Mouse (Mus musculus) c-Kit-negative CD71-positive TER-119-positive erythroid progenitor cells, embryonic 14.5 days (primary cell): ENCODE measurements around the gene A730049H05Rik.

Source experiments
- DNase-seq: peaks from one replicate; pipeline ENCODE4 v3.0.0-alpha.2; 2013; ENCODE audit warnings: low read depth, low spot score

The A730049H05Rik gene

DNA sequence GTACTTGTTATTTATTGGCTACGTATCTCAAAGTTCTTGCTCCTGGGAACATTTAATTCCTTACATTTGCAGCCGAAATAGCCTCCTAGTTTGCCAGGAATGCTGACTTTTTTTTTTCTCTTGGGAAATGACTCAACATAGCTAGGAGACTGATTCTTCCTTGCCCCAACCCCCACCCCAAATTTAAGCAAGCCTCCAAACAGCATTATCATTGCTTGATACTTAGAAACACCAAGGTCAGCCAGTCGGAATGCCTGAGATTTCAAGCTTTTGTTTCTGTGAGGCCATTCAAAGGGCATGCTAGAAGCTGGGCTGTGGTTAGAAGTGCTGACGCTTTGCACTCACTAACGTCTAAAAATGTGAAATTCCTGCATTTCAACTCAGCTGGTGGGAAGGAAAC lies 11.1 kb downstream of the A730049H05Rik start:
- no peak for DNase-seq

DNA sequence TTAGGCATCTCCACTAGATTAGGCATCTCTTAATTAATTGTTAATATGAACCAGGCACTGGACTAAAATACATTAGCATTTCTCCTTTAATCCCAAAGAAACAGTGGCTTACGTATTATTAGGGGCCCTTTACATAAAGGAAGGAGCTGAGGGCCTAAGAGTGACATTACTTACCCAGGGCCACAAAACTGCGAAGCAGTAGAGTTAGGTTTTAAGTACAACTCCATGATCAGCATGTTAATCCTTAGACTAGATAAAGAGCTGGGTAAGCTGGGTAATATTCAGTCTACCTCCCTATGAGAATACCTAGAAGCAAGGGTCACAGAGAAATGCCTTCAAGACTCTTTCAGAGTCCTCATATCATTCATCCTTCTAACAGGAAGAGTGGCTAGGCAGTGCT lies 12.9 kb downstream of the A730049H05Rik start:
- DNase-seq, result no peak

DNA sequence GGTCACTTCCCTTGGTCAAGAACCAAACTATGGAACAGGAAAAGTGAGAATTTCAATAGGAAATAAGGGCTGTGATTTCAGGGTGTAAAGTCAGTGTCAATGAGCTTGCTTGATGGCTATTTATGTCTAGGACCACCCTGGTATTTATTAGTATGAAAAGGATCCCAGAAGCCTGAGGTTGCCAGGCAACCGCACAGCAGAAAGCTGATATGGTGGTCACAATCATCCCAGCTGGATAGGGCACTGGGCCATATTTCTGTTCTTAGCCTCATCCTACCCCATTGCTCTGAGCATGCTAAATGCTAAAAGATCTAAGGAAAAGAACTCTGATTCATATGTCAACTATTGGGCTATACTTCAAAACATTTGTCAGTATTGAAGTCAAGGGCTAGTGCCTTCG lies 14.8 kb downstream of the A730049H05Rik start:
- no peak for DNase-seq

DNA sequence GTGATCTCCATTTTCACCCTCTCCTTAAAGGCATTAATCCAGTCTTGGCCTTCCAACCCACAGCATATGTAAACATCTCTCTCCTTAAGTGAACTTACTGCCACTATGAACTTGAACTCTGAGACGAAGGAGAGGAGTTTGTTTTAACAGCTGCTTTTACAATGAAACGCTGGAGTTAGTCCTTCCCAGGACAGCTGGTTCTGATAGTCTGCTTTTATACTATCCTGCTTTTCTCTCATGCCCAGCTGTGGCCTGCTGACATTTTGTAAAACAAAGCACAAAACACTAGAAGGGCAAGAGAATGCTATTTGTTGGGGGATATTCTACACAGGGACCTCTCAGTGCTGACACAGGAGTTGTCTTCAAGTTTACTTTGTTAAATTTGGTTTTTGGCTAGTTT lies 25.7 kb downstream of the A730049H05Rik start:
- DNase-seq, result no peak

DNA sequence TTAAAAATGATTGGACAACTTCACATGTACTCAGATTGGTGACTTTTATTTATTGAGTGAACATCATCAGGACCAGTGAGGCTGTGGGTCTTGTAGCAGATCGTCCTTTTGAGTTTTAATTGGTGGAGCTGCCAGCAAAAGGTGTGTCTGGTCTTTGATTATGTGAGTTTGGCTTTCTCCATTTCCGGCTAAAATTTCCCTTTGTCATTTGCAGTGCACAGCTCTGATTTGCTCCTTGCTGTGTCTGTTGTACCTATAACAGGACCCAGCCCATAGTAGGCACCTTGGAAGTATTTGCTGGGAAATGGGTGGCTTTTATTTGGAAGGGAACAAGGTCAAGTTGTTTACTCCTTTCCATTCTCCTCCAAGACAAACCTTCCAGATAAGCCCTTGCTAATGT lies 27.2 kb downstream of the A730049H05Rik start:
- DNase-seq, result no peak

DNA sequence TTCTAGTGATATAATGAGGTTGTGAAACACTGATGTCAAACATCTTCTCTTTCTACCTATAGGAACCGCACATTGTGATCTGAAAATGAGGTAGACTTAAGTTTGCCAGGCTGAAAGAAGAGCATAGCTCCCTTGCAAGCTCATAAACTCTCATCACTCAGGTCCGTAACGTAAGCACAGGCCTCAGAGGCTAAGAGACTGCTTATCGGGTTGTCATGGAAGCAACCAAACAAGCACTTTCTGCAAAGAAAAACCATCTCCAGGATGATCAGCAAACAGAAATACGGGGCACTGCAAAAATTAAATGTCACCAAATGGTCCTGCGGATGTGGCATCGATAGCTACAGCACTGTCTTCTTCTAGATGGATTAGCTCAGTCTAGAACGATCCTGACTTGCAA lies 29.6 kb downstream of the A730049H05Rik start:
- no peak for DNase-seq

DNA sequence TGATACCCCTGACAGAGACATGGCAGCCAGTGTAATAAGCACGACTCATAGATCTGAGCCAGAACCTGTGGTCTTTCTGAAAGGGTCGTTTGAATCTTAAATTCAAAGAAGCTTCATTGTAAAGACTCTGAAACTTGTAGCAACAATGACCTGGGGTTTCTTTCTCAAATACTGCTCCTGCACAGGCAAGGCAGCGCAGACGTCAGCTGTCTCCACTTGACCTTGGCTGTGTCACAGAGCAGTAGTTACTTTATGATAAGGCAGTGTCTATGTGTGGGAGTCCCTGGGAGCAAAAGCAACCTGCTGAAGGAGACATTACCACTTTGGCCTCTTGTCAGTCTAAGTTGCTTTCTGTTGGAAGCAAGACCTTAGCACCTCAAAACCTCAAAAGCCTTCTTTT lies 30.3 kb downstream of the A730049H05Rik start:
- DNase-seq, result no peak

DNA sequence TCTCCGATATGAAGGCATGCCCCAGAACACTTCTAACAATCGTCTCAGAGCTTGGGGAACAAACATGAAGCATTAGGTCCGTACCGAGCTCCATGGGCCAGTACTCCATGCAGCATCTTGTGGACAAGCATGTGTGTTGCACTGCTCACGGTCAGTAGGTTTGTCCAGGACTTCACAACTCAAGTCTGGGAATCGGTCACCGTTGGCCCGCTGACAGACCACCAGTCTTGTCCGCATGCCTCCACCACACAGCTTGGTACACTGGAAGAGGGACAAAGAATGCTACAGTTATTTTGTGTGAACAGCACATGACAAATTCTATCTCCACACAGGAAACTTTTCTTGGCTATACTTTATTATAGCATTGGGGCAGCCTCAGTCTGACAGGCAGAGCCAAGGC lies 32.9 kb downstream of the A730049H05Rik start:
- no peak for DNase-seq

DNA sequence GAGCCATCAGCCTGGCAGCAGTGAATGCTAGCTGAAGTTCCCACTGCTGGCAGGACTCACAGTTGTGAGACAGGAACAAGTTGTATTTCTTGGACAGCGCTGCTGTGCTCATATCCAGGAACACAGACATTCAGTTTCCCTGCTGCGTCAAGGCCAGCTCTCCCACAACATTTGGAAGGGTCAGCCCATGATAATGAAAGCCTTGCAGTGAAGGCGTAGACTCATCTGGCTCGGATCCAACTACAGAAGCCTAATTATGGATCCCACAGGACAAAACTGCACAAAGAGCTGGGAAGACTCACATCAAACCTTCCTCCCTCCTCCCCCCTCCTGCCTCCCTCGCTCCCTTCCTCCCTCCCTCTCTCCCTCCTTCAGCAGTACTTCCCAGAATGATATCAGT lies 34.0 kb downstream of the A730049H05Rik start:
- DNase-seq, result no peak

DNA sequence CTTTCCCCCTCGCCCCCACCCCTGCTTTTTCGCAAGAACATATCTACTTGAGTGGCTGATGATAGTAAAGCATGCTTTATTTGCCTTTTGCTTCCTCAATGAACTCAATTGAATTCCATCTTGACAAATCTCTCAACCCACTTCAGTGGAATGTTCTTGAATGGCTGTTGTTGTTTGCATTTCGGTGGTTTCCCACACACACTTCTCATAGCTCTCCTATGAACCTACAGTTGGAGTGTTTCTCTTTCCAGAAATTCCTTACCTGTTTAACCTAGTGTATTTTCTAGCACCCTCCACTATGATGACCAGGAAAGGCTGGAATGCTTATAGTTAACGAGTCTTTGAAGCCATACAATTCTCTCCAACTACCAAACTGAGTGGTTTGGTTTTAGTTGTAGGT lies 38.6 kb downstream of the A730049H05Rik start:
- DNase-seq, result no peak

DNA sequence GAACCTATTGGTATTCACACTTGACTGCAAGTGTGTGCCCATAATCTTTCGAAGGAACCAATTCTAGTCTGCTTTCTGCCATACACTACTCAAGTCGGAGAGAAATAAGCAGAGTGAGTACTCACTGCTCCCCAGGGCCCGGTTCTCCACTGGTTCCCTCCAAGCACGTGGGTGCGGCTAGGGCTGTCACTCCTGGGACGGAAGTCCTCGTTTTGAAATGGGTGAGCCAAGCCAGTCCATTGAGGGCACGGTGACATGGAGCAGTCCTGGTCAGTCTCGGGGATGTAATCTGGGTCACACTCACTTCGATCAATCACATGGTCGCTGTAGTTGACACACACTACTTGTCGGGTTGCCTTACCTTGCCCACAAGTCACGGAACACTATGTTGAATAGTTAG lies 41.5 kb downstream of the A730049H05Rik start:
- no peak for DNase-seq

DNA sequence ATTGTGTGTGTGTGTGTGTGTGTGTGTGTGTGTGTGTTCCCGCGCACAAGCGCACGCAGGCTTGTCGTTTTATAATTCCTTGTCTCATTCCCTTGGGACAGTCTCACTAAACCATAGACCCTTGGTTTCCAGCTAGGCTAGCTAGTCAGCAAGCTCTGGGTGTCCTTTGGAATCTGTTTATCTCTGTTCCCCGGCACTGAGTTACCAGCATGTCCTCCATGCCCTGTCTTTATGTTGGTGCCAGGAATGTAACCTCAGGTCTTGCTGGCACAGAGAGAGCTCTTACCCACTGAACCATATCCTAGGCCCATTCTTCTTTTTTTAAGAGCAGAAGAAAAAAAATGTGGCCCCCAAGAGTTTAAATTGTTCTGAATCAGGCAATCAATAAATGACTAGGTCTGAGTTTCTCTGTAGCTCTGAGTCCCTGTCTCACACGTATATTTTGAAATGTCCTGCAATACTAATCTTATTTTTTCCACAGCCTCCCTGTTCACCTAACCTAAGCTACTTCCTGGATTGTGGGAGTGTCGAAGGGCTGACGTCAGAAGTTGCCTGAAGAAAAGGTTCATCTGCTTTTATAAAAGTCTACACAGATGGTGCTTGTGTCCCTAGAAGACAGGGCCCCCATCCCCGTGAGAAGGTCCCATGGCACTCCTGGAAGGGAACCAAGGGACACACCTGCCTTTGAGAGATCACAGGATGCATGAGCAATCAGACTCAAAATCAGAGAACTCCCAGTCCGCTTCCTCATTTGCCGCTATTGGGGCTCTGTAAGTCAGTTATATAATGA lies 42.6 kb downstream of the A730049H05Rik start:
- no peak for DNase-seq

DNA sequence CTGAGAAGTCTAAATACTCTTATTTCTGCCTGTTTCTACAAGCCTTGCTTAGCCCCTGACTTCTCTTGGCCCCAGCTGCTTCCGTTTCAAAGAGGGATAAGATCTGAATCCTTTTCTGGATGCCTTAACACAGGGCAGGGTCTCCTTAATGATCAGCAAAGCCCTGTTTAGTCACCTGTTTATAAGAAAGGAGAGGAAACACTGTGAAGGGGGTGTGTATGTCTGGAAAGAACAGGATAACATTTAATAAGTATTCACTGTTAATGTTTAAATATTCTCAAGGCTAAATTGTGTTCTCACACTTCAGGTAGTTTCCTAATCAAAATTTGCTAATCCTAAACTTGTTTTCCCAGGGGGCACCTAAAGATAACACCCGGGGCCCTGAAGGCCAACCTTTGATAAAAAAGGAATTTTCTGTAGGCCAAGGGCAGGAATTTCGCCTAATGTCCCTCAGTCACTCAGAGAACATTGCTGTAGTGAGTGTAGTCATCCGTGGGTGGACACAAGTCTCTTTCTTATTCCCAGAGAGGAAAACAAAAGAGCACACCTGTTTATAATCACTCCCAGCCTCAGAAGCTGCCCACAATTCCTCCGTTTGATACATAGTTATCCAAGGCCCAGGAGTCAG lies 44.1 kb downstream of the A730049H05Rik start:
- DNase-seq, result no peak

DNA sequence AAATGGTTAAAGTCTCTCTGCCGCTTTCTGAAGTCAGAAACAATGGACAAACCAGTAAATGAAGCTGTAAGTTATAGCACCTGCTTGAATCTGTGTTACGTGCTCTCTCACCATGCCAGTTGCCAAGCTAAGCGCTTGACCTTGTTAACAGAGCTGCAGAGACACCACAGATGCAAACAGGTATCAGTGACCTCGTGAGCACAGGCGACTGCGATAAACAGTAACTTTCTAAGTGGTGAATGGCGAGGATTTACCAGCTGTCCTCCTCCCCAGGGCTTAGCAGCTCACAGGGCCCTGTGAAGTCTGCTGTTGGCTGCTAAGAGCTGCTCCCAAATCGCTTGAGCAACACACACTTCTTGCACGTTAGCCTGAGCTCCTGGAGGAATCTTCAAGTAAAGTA lies 46.3 kb downstream of the A730049H05Rik start:
- no peak for DNase-seq

DNA sequence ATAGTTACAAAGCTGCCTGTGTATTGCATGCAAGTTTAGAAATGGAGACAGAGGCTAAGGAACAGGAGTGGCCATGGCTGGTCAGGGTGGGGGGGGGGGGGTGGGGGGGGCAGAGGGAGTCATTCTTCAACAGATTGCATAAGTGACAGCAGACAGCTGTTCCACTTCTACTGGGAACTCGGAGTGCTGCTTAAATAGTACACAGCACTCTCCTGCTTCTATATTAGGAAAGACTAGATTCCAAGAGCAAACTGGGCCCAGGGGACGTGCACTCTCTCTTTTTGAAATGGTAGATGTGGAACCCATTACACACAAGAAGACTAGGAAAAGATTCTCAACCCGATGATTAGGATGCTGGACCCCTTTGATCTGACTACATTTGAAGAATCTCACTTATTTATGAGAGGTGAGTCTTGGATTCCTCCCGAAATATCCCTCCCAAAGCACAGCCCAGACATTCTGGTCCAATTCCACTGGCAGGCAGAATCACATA lies 52.9 kb downstream of the A730049H05Rik start, which contains the start of gene Gm15737:
TSS of gene Gm15737 (plus strand) at position 269 of the 493 bp plus-strand sequence.
- DNase-seq, result no peak

DNA sequence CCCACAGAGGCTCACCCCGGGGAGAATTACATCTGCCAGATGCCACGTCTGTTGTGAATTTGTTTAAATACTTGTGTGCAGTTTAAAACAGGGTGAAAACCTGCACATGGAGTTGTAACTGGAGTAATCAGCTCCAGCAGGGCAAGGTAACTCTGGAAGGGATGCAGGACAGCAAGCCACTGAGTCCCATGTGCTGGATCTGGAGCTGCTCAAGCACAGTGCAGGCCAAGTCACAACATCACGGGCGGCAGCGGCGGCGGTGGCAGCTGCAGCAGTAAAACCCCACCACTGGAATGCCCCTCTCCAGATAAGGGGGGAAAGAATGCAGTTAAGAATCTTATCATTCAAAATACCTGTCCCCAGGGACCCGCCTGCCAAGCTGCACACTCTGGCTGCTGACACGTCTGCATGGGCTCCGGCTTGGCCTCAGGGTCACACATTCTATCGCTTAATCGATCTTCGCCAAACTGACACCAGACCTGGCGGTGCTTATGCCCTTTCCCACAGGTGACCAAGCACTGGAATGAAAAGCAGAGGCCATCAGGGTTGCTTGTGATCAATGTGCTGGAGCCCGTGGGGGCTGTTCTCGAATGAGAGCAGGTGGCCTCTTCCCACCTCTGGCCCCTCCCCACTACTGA lies 53.4 kb downstream of the A730049H05Rik start:
- DNase-seq, result no peak

DNA sequence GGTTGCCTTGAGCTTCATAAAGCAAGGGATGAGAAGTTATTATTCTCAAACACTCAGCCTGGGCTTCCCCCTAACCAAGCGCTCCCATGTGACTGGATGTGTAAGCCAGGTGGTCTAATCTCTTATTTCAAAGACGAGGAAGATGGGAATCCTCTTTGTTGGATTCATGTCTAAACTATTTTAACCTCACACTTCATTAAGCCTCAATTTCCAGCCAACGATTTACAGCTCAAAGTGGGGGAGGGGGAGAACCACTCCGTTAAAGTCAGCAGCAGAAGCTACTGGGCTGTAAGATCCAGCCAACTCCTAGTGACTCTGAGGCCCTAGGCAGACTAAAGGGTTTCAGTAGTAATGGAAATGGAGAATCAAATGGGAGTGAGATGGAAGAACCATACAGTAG lies 55.5 kb downstream of the A730049H05Rik start:
- no peak for DNase-seq

DNA sequence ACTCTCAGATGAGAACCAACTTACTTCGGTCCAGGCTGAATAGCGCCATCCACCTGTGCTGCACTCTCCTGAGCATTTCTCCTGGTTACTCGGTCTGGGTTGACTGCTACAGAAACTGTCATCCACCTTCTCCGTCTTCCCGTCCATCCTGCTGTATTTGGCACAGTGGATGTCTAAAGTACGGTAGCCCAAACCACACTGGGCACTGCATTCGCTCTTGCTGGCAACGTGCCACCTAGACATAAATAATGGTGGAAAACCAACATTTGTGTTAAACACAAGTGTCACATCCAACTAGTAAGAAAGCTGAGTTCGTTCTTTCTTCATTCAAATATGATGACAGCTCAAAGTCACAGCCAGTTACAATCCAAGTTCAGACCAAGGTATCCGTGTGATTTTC lies 56.5 kb downstream of the A730049H05Rik start:
- no peak for DNase-seq

DNA sequence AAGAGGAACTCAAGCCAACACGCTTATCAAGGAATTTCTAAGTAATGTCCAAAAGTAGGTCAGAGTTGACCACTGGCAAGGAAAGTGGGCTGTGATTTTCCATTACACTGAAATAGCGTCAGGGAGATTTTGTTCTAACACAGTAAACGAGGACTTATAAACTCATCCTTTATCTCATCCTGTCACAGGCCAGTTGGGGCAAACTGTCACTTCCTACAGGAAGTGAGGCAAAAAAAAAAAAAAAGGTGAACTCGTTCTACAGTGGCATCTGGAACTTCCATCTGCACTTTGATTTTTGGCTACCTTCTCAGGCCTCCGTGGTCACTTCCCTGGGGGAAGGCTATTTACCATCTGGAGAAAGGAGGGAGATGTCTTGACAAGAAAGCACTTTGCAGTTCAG lies 58.6 kb downstream of the A730049H05Rik start:
- no peak for DNase-seq

DNA sequence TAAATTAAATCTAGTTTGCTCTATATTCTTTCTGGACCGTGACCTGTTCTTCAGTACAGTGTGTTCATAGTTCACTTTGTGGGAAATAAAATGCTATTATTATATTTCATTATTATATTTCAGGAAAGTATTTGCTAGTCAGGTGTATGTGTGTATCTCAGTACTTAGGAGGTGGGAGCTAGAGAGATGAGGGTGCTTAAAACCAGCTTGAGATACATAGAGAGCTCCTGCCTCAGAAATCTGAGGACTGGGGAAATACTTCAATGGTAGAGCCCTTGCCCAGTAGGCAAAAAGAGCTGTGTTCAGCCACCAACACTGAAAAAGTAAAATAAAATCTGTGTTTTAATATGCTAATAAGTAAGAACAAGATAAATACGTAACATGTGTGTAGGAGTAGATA lies 59.1 kb downstream of the A730049H05Rik start:
- no peak for DNase-seq

DNA sequence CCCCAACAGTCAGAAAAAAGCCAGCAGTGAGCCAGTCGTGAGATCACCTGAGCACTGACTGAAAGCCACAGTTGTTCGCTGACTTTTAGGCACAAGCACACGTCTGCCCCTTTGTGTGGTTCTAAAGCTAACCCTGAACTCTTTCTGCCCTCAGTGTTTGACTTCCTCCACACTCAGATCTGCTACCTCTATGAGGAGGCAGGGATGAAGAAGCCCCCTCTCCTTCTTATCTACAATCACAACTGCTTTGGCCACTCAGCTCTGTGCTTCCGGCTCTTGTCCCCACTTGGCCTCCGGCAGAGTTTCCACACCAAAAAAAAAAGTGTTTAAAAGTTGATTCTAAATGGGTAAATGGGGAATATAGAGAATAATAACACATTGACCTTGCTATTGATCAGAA lies 59.8 kb downstream of the A730049H05Rik start:
- DNase-seq, result no peak

DNA sequence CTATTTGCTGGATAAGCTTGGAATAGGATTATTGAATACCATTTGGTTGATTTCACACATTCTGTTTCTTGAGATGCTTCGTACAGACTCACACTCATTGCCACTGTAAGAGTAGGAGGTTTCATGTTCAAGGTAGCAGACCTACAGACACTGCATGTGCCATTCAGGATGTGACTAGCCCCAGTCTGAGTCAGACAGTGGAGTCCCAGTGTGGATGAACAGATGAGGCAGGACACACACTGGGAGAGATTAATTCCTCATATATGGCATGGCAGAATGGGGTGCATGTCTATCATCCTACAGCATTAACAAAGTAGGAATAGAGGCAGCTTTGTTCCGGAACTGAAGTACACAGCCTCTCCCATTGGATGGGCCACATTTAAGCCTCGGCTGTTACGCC lies 61.0 kb downstream of the A730049H05Rik start:
- DNase-seq, result no peak

DNA sequence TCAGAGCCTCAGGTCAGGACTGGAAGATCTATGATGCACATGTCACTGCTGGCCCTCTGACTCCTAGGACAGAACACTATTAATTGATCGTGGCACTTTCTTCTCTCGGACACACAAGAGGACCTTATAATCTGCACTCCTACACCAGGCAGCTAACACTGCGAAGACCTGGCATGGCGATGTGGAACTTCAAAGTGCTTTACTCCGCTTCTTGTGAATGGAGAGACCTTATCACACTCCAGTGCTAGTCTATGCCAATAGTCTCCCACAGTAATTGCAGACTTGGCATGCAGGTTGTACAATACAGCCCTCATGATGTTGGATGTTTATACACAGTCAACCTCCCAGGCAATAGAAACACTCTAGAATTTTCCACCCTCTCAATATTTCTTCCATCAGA lies 62.5 kb downstream of the A730049H05Rik start:
- no peak for DNase-seq
